Mouse (Mus musculus) bone marrow macrophage, adult 2 months (primary cell): ENCODE data around the gene Actb. TPM values are rescaled to one million over a fixed set of nuclear protein-coding genes. Genes with fewer than 3 reads are reported as not detected.

Source experiments
- H3K27ac ChIP-seq: 2 replicates; pipeline ENCODE4 v1.5.1; 2012; ENCODE audit warnings: low read depth, low read length; ENCODE audit not compliant: insufficient read depth
- H3K4me1 ChIP-seq: 2 replicates; pipeline ENCODE4 v1.6.1; 2012; ENCODE audit warnings: low read length; ENCODE audit not compliant: control insufficient read depth, insufficient read depth
- H3K4me3 ChIP-seq: 2 replicates; pipeline ENCODE4 v1.5.1; 2012; ENCODE audit warnings: mild to moderate bottlenecking, low read length, moderate library complexity; ENCODE audit not compliant: insufficient read depth
- CTCF ChIP-seq: IDR thresholded peaks from 2 replicates; pipeline ENCODE4 v1.5.1; 2012; ENCODE audit warnings: low read depth, mild to moderate bottlenecking, low read length, moderate library complexity
- POLR2A ChIP-seq: IDR thresholded peaks from 2 replicates; pipeline ENCODE4 v1.6.1; 2012; ENCODE audit warnings: mild to moderate bottlenecking, low read depth, low read length, borderline replicate concordance
- polyA plus RNA-seq: library from polyadenylated mRNA; stranded (reverse); fragments of >200 nt; gene quantifications from 2 replicates; pipeline ENCODE4 v1.2.4, GENCODE M21; 2012; ENCODE audit not compliant: missing spikeins, insufficient read depth, insufficient read length

Gene Actb
- polyA plus RNA-seq, 1 experiment = 8,885 TPM

DNA sequence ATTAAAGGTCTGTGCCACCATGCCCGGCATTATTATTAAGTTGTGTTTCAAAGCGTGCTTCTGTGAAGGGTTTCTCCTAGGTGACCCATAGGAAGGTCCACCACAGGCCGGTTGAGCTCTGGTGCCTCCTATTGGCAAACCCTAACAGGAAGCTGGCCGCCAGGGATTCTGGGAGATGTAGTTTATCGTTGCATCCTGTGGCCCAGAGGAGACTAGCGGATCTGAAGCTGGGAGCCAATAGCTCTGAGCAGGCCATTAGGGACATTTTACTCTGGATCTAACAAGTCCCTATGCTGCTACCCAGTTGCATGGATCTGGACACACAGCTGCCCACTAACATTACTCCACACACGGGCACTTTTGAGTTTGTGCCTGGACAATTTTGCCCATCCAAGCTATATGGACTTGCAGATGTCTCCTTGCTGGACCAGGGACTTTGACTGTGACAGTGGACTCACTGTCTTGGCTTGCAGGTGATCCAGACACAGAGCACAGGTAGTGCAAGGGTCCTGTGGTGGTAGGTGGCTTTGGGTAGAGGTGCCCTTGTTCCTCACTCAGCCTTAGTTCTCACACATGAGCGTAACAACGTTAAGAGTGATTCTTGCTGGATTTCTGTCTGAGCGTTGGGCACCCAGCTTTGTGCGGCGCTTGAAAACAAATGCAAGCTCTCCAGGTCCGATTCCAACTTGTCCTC is 29.2 kb upstream of the Actb start:
- H3K27ac ChIP-seq = no peak overlapping the region
- H3K4me1 ChIP-seq = peaks cover 9% of the 10 kb centered on the region; the same call in 1 of the 2 replicates
- no peak overlapping the region; the same call in 1 of the 2 replicates for H3K4me3 ChIP-seq
- TF ChIP-seq CTCF (no peak), POLR2A (no peak)

DNA sequence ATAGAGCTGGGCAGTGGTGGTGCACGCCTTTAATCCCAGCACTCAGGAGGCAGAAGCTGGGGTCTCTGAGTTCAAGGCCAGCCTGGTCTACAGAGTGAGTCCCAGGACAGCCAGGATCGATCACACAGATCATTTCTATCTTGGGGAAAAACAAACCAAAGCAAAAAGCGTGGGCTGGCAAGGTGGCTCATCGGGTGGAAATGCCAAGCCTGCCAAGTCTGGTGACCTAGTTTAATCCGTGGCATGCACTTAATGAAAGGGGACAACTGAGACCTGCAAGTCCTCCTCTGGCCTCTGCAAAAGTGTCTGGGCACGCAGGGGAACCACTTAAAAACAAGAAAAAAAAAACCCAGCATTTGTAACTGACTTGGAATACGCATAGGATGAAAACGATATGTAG is 26.2 kb upstream of the Actb start:
- Histone ChIP-seq H3K27ac (no peak overlapping the region), H3K4me1 (peaks cover 24% of the 10 kb centered on the region), H3K4me3 (no peak overlapping the region)
- TF ChIP-seq CTCF (no peak), POLR2A (no peak)

GRCm38 (mm10) chr5:142932084-142932685 is 25.6 kb upstream of the Actb start:
- Histone ChIP-seq H3K27ac (no peak overlapping the region), H3K4me3 (peak overlapping the region; percentile 34), H3K4me1 (peaks cover 27% of the 10 kb centered on the region)
- TF ChIP-seq POLR2A (no peak), CTCF (no peak; the same call in 1 of the 2 replicates)

DNA sequence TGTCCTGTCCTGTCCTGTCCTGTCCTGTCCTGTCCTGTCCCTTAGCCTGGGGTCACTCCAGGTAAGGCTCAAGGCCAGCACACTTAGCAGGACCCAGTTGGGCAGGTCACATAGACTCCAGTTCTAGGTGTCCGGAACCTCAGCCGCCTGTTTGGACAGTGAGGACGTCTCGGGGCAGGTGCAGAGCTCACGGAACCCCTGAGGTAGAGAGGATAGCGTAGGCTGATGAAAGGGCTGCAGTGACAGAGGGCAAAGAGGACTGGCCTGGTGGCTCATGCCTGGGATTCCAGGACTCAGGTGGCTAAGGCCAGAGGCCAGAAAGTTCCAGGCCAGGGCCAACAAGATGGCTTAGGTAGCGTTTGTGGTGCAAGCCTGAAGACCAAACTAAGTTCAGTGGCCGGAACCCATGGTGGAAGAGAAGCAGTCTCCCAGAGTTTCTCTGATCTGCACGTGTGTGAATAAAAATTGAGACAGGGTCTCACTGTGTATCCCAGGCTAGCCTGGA is 24.7 kb upstream of the Actb start:
- H3K4me3 ChIP-seq = no peak overlapping the region
- no peak for TF ChIP-seq CTCF
- TF ChIP-seq POLR2A = no peak
- H3K27ac ChIP-seq = no peak overlapping the region
- H3K4me1 ChIP-seq = peaks cover 35% of the 10 kb centered on the region

DNA sequence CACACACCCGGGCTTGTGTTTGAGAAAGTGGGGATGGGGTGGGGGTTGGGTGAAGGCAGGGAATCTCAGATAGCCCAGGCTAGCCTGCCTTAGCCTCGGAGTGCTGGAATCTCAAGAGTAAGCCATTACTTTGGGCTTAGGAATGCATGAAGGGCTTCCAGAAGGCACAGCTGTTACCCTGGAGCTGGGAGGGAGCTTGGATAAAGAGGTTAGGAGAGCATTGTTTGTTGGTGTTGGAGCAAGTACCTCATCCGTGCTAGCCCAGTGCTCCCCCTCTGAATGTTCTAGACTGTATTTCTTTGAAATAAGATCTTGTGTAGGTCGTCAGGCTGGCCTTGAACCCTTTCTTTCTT is 22.8 kb upstream of the Actb start:
- no peak for TF ChIP-seq POLR2A
- TF ChIP-seq CTCF = no peak
- H3K27ac ChIP-seq = peak overlapping the region; percentile 90
- peak overlapping the region; percentile 71 for H3K4me3 ChIP-seq
- H3K4me1 ChIP-seq = peaks cover 41% of the 10 kb centered on the region

GRCm38 (mm10) chr5:142928749-142929399 is 22.3 kb upstream of the Actb start:
- Histone ChIP-seq H3K27ac (peak overlapping the region; percentile 90), H3K4me1 (peaks cover 41% of the 10 kb centered on the region), H3K4me3 (peak overlapping the region; percentile 71)
- TF ChIP-seq POLR2A = no peak; the same call in 1 of the 2 replicates
- TF ChIP-seq CTCF = no peak

- peaks cover 45% of the 10 kb centered on the region for H3K4me1 ChIP-seq
- TF ChIP-seq CTCF (no peak), POLR2A (no peak)
- H3K27ac ChIP-seq = no peak overlapping the region
- H3K4me3 ChIP-seq = no peak overlapping the region
Observed at GRCm38 (mm10) chr5:142927341-142927930, 20.9 kb upstream of the Actb start.

GRCm38 (mm10) chr5:142926940-142927228 is 20.3 kb upstream of the Actb start:
- no peak for TF ChIP-seq CTCF
- no peak for TF ChIP-seq POLR2A
- Histone ChIP-seq H3K27ac (no peak overlapping the region), H3K4me1 (peaks cover 50% of the 10 kb centered on the region), H3K4me3 (no peak overlapping the region)

DNA sequence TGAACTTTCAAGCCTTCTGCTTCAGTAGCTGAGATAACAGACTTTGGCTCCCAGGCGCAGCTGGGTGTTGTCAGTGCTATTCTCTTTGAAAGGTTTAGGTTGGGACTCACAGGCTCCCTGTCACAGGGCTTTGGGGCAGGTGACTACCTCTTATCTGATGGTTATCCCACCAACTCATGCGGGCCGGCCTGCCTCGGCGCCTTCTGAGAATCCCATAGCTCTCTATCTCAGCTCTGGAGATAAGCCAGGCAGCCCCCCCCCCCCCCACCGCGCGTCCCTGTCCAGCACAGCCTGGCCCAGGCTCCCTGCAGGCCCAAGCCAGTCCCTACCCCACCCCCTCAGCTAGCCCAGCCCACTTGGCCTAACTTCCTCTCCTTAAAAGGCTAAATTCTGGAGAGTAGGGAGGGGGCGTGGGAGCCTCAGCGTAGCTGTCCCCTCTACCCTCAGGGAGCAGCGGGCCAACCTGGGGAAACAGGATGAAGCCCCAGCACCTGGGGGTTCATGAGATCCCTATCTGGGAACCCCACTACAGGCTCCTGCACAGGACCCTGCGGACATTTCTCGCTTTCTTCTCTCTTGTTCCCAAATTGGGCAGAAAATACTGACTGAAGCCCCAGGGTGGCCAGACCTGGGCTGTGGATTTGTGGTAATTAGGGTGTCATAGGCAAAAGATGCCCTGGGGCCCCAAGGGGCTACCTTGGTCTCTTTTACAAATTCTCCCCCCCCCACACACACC is 19.8 kb upstream of the Actb start:
- Histone ChIP-seq H3K4me1 (peaks cover 53% of the 10 kb centered on the region), H3K4me3 (no peak overlapping the region), H3K27ac (no peak overlapping the region)
- TF ChIP-seq POLR2A (no peak), CTCF (0 out of 2 replicates have a peak, but pooled peaks have one; percentile 4)

DNA sequence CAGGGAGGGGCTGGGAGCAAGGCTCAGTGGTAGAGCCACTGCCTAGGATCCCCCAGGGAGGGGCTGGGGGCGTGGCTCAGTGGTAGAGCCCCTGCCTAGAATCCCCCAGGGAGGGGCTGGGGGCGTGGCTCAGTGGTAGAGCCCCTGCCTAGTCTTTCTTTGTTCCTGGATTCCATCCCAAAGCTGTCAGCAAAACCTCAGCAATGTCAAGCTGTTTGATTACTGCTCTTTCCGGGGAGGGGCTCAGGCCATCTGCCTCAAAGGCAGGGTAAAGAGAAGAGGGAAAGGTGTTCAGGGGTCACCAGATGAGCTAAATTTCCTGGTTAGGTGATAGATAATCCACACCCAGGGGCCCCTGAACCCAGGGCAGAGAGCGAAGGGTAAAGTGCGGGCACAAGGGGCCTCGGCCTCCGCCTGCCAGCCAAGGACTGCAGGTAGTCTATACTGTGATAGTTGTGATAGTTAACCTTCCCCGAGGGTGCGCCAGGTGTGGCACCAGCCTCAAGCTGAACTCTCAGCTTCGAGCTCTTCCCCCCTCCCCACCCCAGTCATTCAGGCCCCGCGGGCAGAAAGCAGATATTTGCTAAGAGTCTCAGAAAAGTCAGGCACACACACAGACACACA is 17.9 kb upstream of the Actb start:
- Histone ChIP-seq H3K27ac (no peak overlapping the region), H3K4me1 (peaks cover 59% of the 10 kb centered on the region)

More for the DNA sequence above, 17.9 kb upstream of the Actb start:
- TF ChIP-seq POLR2A (no peak), CTCF (no peak)
- H3K4me3 ChIP-seq = no peak overlapping the region
